Mouse (Mus musculus) layer of hippocampus, adult 2 months (tissue): ENCODE results near the gene Olfr1316. TPM values are rescaled to one million over a fixed set of nuclear protein-coding genes. Genes with fewer than 3 reads are reported as not detected.

Experiments
- DNase-seq, 2 experiments: peaks; one replicate each; pipeline ENCODE4 v3.0.0; 2022; ENCODE audit warnings: low spot score in 2 of 2
- H3K27ac ChIP-seq: fragments of 200-600 bp; 2 replicates; pipeline ENCODE4 v1.8.1; 2022
- H3K4me3 ChIP-seq: fragments of 200-600 bp; 2 replicates; pipeline ENCODE4 v1.8.1; 2022; ENCODE audit warnings: mild to moderate bottlenecking
- CTCF ChIP-seq: fragments of 200-600 bp; conservative IDR thresholded peaks from 2 replicates; pipeline ENCODE4 v1.8.1; 2022; ENCODE audit warnings: antibody characterized with exemption, mild to moderate bottlenecking, moderate library complexity
- long read RNA-seq, 2 experiments: library from polyadenylated mRNA; stranded (forward); transcript quantifications; one replicate each; pipeline ENCODE4 v2.0.0; 2021; ENCODE audit warnings: borderline mapping rate in 2 of 2
- total RNA-seq, 2 experiments: library from RNA; stranded (reverse); gene quantifications; 2 replicates each; pipeline ENCODE4 v1.2.3; 2021

Olfr1316 gene
- total RNA-seq = not detected
- long read RNA-seq, experiment 1 = 0 reads
- long read RNA-seq, experiment 2 = 0 reads

- no peak within 1 kb of the TSS for H3K4me3 ChIP-seq
- DNase-seq = no peak
- no peak for TF ChIP-seq CTCF
- no peak within 1 kb of the TSS for H3K27ac ChIP-seq
Observed at GRCm38 (mm10) chr2:112134877-112135276, at the start of gene Olfr1316. TSS of gene Olfr1316 (minus strand) at chr2:112134977.

DNA sequence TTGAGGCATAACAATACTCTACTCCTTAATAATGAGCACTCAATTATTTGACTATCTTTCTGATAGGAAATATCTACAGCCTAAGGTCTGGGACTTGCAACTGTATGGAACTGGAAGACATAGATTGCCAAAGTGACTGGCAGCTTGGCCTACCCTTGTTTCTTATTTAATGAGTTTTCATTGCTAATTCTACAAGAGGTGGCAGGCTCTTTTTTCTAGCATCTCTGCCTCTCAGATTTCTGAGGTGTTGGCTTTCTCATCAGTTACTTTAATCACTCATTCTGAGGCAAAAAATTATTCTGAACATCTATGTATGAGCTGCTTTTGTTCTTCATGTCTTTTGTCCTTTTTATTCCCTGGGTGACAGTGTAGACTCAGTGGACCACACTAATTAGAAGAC lies 19.1 kb upstream of the Olfr1316 start, which contains the start of gene Olfr1318:
Gene Olfr1318 (plus strand): TSS at position 301 of the 400 bp plus-strand sequence.
- DNase-seq = no peak
- Histone ChIP-seq H3K4me3 (no peak within 1 kb of the TSS), H3K27ac (no peak within 1 kb of the TSS)
- TF ChIP-seq CTCF = no peak

GRCm38 (mm10) chr2:112140029-112140428 lies 5.3 kb upstream of the Olfr1316 start, which contains the start of gene Olfr1317:
TSS of gene Olfr1317 (plus strand) at chr2:112140329.
- TF ChIP-seq CTCF = no peak
- no peak within 1 kb of the TSS for H3K27ac ChIP-seq
- H3K4me3 ChIP-seq = no peak within 1 kb of the TSS
- no peak for DNase-seq

- DNase-seq = no peak
- no peak within 1 kb of the TSS for H3K4me3 ChIP-seq
- H3K27ac ChIP-seq = no peak within 1 kb of the TSS
- no peak for TF ChIP-seq CTCF
Observed at GRCm38 (mm10) chr2:112115340-112115739, 19.4 kb downstream of the Olfr1316 start, which contains the start of gene Olfr1315-ps1. TSS of gene Olfr1315-ps1 (minus strand) at chr2:112115440.

- Histone ChIP-seq H3K27ac (no peak within 1 kb of the TSS), H3K4me3 (no peak within 1 kb of the TSS)
- no peak for DNase-seq
- no peak for TF ChIP-seq CTCF
Observed at GRCm38 (mm10) chr2:112096681-112097080, 38.1 kb downstream of the Olfr1316 start, which contains the start of gene Olfr1314. TSS of gene Olfr1314 (minus strand) at chr2:112096781.

DNA sequence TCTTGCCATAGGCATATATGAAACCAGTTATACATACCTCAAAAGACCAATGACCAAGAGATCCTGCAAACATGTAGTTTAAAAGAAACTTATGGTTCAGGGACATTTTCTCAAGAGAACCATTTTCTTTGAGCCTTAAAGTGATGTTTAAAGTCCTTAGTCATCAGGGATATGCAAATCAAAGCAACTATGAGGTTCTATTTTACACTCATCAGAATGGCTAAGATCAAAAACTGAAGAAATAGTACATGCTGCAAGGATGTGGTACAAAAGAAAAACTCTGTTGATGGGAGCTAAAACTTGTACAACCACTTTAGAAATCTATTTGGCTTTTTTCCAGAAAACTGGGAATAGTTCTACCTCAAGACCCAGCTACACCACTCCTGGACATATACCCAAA lies 57.0 kb downstream of the Olfr1316 start, which contains the start of gene Olfr1313:
Gene Olfr1313 (minus strand): TSS at position 101 of the 400 bp plus-strand sequence.
- H3K4me3 ChIP-seq = no peak within 1 kb of the TSS
- TF ChIP-seq CTCF = no peak
- H3K27ac ChIP-seq = no peak within 1 kb of the TSS
- no peak for DNase-seq

Other genes with a start within 250 kb of the Olfr1316 start
- gene Olfr1306, start 218.7 kb downstream of the Olfr1316 start, total RNA-seq = not detected
- under 1 TPM; 0.02 to 0.05 TPM for gene Olfr1307, start 185.5 kb downstream of the Olfr1316 start, total RNA-seq
- gene Olfr1308, start 170.0 kb downstream of the Olfr1316 start, total RNA-seq = not detected
- gene Olfr1309, start 144.7 kb downstream of the Olfr1316 start, total RNA-seq = not detected
- not detected for gene Olfr1310, start 122.3 kb downstream of the Olfr1316 start, total RNA-seq
- gene Olfr1311, start 110.6 kb downstream of the Olfr1316 start, total RNA-seq = not detected
- gene Olfr1312, start 84.7 kb downstream of the Olfr1316 start, total RNA-seq = not detected
- gene Olfr1313, start 57.1 kb downstream of the Olfr1316 start, total RNA-seq = not detected
- not detected for gene Olfr1314, start 38.2 kb downstream of the Olfr1316 start, total RNA-seq
- gene Olfr1315-ps1, start 19.5 kb downstream of the Olfr1316 start, total RNA-seq = not detected
- gene Olfr1317, start 5.4 kb upstream of the Olfr1316 start, total RNA-seq = not detected
- gene Olfr1318, start 19.2 kb upstream of the Olfr1316 start, total RNA-seq = not detected
- 10 to 100 TPM; 87.5 to 89.8 TPM for gene Lpcat4, start 104.5 kb upstream of the Olfr1316 start, total RNA-seq
- gene Nutm1, start 124.3 kb upstream of the Olfr1316 start, total RNA-seq = not detected
- gene Nop10, start 126.9 kb upstream of the Olfr1316 start, total RNA-seq = 10 to 100 TPM; 51.6 to 52.0 TPM
- gene Slc12a6, start 130.8 kb upstream of the Olfr1316 start, total RNA-seq = 100 to 1,000 TPM; 107 to 112 TPM
- under 1 TPM in 1 of 2 experiments, not detected in 1; 0.22 TPM for gene Gm21985, start 131.3 kb upstream of the Olfr1316 start, total RNA-seq
- 100 to 1,000 TPM; 130 to 136 TPM for gene Emc4, start 233.1 kb upstream of the Olfr1316 start, total RNA-seq
- 10 to 100 TPM; 10.9 to 12.5 TPM for gene Katnbl1, start 244.2 kb upstream of the Olfr1316 start, total RNA-seq